Mouse (Mus musculus): Measurements from ENCODE around the gene Slmap. TPM values are rescaled to one million over a fixed set of nuclear protein-coding genes. Genes with fewer than 3 reads are reported as not detected.

The Slmap gene
- polyA plus RNA-seq, 1 experiment = 44.1 TPM

DNA sequence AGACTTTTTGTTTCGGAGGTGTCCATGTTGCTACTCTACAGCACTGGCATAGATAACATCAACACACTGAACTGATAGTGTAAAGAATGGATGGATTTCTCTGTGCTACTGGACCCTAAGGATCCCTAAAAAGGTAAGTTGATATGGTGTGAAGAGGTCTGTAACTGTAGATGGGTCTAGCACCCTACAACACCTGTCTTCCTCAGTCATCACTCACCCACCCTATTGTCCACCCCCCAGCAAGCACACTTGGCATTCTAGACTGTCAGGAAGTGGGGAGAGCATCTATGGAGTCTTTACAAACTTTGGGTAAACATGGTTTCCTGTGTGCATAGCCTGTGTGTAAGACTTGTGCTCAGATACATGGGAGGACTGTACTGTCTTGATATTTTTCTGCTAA is 7.4 kb upstream of the Slmap start:
- Histone ChIP-seq H3K4me3 (replicated peaks; ENCODE audit: insufficient read depth, low read depth, low read length) (no peak overlapping the region), H3K27ac (ENCODE audit: insufficient read depth, low read length) (no peak overlapping the region), H3K27me3 (ENCODE audit: control insufficient read depth, insufficient read depth, low read length) (no peaks in the 10 kb centered on the region), H3K4me1 (ENCODE audit: control insufficient read depth, insufficient read depth, low read length) (no peaks in the 10 kb centered on the region)
- no peak for DNase-seq
- TF ChIP-seq POLR2A (IDR thresholded peaks at IDR 0.05; ENCODE audit: borderline replicate concordance, insufficient read depth, low read length) (no peak), CTCF (IDR thresholded peaks at IDR 0.05; ENCODE audit: borderline replicate concordance, insufficient read depth, low read depth, low read length) (no peak)
- WGBS = 98% methylated on average over 1 of the region's 1 CpGs

DNA sequence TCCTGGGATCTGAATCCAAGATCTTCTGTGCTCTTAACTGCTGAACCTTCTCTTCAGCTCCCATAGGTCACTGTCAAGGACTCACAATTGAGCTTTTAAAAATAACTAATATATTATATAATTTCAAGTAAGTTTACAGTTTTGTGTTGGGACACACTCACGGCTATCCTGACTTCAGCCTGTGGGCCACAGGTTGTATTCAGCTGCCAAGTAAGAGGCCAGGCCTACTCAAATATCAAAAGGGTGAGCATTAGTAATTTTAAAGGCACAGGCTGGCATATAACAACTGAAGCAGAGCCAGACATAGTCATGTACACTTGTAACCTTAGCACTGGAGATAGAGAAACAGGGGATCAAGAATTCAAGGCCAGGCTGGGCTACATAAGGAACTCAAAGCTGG is 5.8 kb upstream of the Slmap start:
- DNase-seq = no peak
- no peaks in the 10 kb centered on the region for H3K4me1 ChIP-seq (ENCODE audit: control insufficient read depth, insufficient read depth, low read length)
- H3K4me3 ChIP-seq (replicated peaks; ENCODE audit: insufficient read depth, low read depth, low read length) = no peak overlapping the region
- no peaks in the 10 kb centered on the region for H3K27me3 ChIP-seq (ENCODE audit: control insufficient read depth, insufficient read depth, low read length)
- 75% methylated on average over 1 of the region's 1 CpGs for WGBS
- TF ChIP-seq POLR2A (IDR thresholded peaks at IDR 0.05; ENCODE audit: borderline replicate concordance, insufficient read depth, low read length) (no peak), CTCF (IDR thresholded peaks at IDR 0.05; ENCODE audit: borderline replicate concordance, insufficient read depth, low read depth, low read length) (no peak)
- no peak overlapping the region for H3K27ac ChIP-seq (ENCODE audit: insufficient read depth, low read length)

DNA sequence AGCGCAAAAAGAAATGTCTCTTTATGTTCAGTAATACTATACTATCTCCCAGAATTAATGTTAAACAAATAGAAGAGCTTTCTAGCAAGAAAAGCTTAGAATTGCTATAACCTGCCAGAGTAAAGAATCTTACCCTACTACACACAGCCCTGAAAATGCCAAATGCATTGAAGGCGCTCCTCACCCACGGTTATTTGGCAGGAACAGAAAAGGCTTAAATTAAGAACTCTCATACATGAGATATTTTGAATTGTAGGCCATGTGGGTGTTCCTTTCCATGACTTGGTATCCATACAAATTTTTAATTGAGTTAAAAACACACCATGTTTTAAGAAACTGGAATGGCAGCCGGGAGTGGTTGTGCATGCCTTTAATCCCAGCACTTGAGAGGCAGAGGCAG is 4.5 kb upstream of the Slmap start:
- TF ChIP-seq POLR2A (IDR thresholded peaks at IDR 0.05; ENCODE audit: borderline replicate concordance, insufficient read depth, low read length) (no peak), CTCF (IDR thresholded peaks at IDR 0.05; ENCODE audit: borderline replicate concordance, insufficient read depth, low read depth, low read length) (no peak)
- WGBS = 73% methylated on average over 4 of the region's 4 CpGs
- H3K27me3 ChIP-seq (ENCODE audit: control insufficient read depth, insufficient read depth, low read length) = no peaks in the 10 kb centered on the region
- no peak for DNase-seq
- H3K4me1 ChIP-seq (ENCODE audit: control insufficient read depth, insufficient read depth, low read length) = no peaks in the 10 kb centered on the region
- no peak overlapping the region for H3K27ac ChIP-seq (ENCODE audit: insufficient read depth, low read length)
- H3K4me3 ChIP-seq (replicated peaks; ENCODE audit: insufficient read depth, low read depth, low read length) = no peak overlapping the region

DNA sequence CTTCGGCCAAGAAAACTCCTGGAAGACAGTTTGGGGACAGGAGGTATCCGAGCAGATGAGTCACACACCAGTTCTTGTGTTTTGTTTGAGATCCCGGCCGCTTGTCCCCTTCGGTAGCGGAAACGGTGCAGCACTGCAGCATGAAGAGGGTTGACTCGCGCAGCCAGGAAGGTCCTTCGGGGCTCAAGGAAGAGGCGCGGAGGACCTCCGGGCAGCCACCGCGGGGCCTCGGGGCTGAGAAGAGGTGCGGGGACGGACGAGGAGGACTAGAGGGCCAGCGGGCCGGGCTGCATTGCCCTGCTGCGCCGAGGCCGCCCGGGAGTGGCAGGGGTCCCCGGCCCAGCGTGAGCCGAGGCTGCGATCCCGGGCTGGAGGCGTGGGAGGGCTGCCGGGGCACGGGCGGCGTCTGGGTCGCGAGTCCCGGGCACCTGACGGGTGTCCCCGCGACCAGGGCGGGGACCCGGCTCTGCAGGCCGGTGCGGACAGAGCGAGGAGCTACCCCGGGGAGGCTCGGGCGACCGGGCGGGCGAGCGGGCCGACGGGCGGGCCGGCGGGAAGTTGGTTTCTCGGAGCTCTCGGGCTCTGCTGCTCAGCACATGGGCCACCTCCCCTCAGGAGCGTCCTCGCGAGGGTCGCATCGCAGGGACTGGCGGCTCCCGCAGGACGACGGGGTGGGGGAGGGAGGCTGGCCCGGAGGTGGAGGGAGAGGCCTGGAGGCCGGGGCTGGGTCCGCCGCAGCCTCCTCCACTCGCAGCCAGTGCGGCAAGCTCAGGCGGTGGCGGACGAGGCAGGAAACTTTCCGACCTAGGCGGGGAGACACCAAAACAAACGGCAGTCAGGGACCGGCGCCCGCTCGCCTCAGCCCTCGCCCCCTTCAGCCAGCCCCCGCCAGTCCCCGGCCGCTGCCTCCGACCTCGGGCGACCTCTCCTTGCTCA is 642 bp downstream of the Slmap start:
- peak overlapping the region; percentile 73 for H3K27ac ChIP-seq (ENCODE audit: insufficient read depth, low read length)
- peaks cover 8% of the 10 kb centered on the region for H3K4me1 ChIP-seq (ENCODE audit: control insufficient read depth, insufficient read depth, low read length)
- TF ChIP-seq CTCF (IDR thresholded peaks at IDR 0.05; ENCODE audit: borderline replicate concordance, insufficient read depth, low read depth, low read length) = no peak
- TF ChIP-seq POLR2A (IDR thresholded peaks at IDR 0.05; ENCODE audit: borderline replicate concordance, insufficient read depth, low read length) = no peak
- peak overlapping the region; percentile 94 for H3K4me3 ChIP-seq (replicated peaks; ENCODE audit: insufficient read depth, low read depth, low read length)
- DNase-seq = peak in 1 of 2 experiments; percentile 51
- under 1% methylated on average over 88 of the region's 92 CpGs for WGBS
- no peaks in the 10 kb centered on the region for H3K27me3 ChIP-seq (ENCODE audit: control insufficient read depth, insufficient read depth, low read length)

DNA sequence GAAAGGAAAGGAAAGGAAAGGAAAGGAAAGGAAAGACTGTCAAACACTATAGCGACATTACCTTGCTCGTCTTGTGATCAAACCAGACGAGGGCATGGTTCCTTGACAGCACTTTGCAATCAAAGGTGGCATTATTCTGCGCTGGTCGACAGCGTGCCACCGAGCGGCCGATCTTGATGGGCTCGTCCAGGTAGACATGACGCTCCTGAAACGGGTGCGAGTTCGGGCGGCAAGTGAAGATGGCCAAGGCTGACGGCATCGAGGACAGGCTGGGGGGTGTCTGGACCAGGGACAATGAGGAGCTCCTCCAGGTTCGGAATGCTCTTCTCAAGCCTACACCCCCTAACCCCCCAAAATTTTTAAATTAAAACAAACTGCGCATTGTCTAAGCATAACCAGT is 1.5 kb downstream of the Slmap start:
- Histone ChIP-seq H3K4me1 (ENCODE audit: control insufficient read depth, insufficient read depth, low read length) (peaks cover 8% of the 10 kb centered on the region), H3K27me3 (ENCODE audit: control insufficient read depth, insufficient read depth, low read length) (no peaks in the 10 kb centered on the region), H3K27ac (ENCODE audit: insufficient read depth, low read length) (no peak overlapping the region), H3K4me3 (replicated peaks; ENCODE audit: insufficient read depth, low read depth, low read length) (peak overlapping the region; percentile 94)
- TF ChIP-seq CTCF (IDR thresholded peaks at IDR 0.05; ENCODE audit: borderline replicate concordance, insufficient read depth, low read depth, low read length) = no peak
- TF ChIP-seq POLR2A (IDR thresholded peaks at IDR 0.05; ENCODE audit: borderline replicate concordance, insufficient read depth, low read length) = no peak
- peak; percentile 35 for DNase-seq
- WGBS = 9% methylated on average over 19 of the region's 19 CpGs

DNA sequence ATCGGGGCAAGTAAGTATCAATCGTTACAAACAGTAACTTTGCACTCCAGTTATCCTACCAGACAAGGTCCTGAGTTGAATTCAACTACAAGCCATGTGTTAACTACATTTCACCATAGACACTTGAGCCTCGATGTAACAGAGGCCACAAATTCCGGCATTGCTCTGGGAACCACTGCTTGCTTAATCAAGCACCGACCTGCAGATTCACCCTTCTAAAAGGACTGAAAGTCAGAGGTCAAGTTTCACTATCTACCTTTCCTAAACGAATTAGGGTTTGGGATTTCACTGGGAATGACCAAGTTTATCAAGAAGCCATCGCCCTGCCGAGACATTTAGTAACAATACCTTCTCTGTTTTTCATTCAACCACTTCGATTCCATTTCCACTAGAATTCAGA is 2.0 kb downstream of the Slmap start:
- no peak overlapping the region for H3K27ac ChIP-seq (ENCODE audit: insufficient read depth, low read length)
- H3K4me1 ChIP-seq (ENCODE audit: control insufficient read depth, insufficient read depth, low read length) = peaks cover 10% of the 10 kb centered on the region
- 47% methylated on average over 9 of the region's 9 CpGs for WGBS
- no peak for TF ChIP-seq POLR2A (IDR thresholded peaks at IDR 0.05; ENCODE audit: borderline replicate concordance, insufficient read depth, low read length)
- TF ChIP-seq CTCF (IDR thresholded peaks at IDR 0.05; ENCODE audit: borderline replicate concordance, insufficient read depth, low read depth, low read length) = no peak
- DNase-seq = no peak
- no peaks in the 10 kb centered on the region for H3K27me3 ChIP-seq (ENCODE audit: control insufficient read depth, insufficient read depth, low read length)
- H3K4me3 ChIP-seq (replicated peaks; ENCODE audit: insufficient read depth, low read depth, low read length) = no peak overlapping the region

DNA sequence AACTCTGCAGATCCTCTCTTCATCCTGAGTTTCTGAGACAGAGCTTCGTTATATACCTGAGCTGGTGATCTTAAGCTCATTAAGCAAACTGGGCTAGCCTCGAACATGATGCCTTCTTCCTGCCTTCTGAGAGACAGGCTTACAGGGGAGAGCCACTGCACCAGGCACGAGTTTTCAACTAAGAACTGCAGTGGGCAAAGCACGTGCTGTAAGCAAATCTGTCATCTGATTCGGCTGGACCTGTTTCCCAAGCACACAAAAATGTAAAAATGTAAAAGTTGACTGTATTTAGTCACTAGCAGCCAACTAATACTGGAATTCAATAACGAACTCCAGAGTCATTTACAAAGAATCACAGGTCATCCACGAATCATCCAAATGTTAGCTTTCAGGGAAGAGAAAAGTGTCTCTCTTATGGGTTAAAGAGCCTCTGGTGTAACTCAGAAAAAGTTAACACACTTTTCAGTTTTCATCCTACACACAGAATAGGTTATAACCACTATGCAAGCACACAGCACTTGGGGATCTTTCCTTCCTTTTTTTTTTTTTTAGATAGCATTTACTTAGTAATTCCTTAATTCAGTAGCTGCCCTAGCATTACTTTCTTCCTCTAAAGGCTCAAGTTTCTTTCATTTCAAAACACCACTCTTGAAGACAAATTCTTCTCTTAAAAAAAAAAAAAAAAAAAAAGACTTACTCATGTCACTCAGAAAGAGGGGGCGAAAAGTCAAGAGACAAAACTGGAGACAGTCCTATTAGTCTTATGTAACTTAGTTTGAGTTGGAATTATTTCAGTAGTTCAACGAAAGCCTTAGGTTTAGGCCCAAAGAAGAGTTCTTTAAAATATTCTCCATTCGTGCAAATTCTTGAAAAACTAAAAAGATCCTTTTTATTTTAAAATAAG is 3.1 kb downstream of the Slmap start:
- no peak overlapping the region for H3K27ac ChIP-seq (ENCODE audit: insufficient read depth, low read length)
- H3K4me3 ChIP-seq (replicated peaks; ENCODE audit: insufficient read depth, low read depth, low read length) = peak overlapping the region; percentile 18
- no peak for TF ChIP-seq CTCF (IDR thresholded peaks at IDR 0.05; ENCODE audit: borderline replicate concordance, insufficient read depth, low read depth, low read length)
- TF ChIP-seq POLR2A (IDR thresholded peaks at IDR 0.05; ENCODE audit: borderline replicate concordance, insufficient read depth, low read length) = no peak
- peaks cover 12% of the 10 kb centered on the region for H3K4me1 ChIP-seq (ENCODE audit: control insufficient read depth, insufficient read depth, low read length)
- no peak for DNase-seq
- WGBS = 53% methylated on average over 10 of the region's 10 CpGs
- no peaks in the 10 kb centered on the region for H3K27me3 ChIP-seq (ENCODE audit: control insufficient read depth, insufficient read depth, low read length)

Data from cerebellum, adult 2 months (tissue).